Mouse (Mus musculus): ENCODE results near the gene Wasf3.
"Not testable (repeated sequence)": the region's sequence is repeated elsewhere in the genome, so short reads cannot be mapped to it uniquely, and the experiment has no call there.

The Wasf3 gene

GRCm38 (mm10) chr5:146442767-146443166 is 58.0 kb downstream of the Wasf3 start:
- DNase-seq (ENCODE audit: low spot score): no peak

GRCm38 (mm10) chr5:146446633-146447032 is 61.8 kb downstream of the Wasf3 start:
- DNase-seq (ENCODE audit: low spot score): no peak

- no peak for DNase-seq (ENCODE audit: low spot score)
Measured at GRCm38 (mm10) chr5:146451592-146452254, 66.9 kb downstream of the Wasf3 start.

GRCm38 (mm10) chr5:146453556-146453955 is 68.8 kb downstream of the Wasf3 start:
- DNase-seq (ENCODE audit: low spot score): no peak

GRCm38 (mm10) chr5:146461612-146462011 is 76.8 kb downstream of the Wasf3 start:
- no peak for DNase-seq (ENCODE audit: low spot score)

GRCm38 (mm10) chr5:146466663-146467062 is 81.9 kb downstream of the Wasf3 start:
- no peak for DNase-seq (ENCODE audit: low spot score)

- DNase-seq (ENCODE audit: low spot score): no peak
Measured at GRCm38 (mm10) chr5:146468311-146468710, 83.5 kb downstream of the Wasf3 start.

GRCm38 (mm10) chr5:146470821-146471220 is 86.0 kb downstream of the Wasf3 start:
- no peak for DNase-seq (ENCODE audit: low spot score)

GRCm38 (mm10) chr5:146471311-146471710 is 86.5 kb downstream of the Wasf3 start:
- no peak for DNase-seq (ENCODE audit: low spot score)

GRCm38 (mm10) chr5:146471821-146472220 is 87.0 kb downstream of the Wasf3 start:
- DNase-seq (ENCODE audit: low spot score): no peak

GRCm38 (mm10) chr5:146479564-146479963 is 94.8 kb downstream of the Wasf3 start:
- peak; percentile 15 for DNase-seq (ENCODE audit: low spot score)

GRCm38 (mm10) chr5:146481665-146482064 is 96.9 kb downstream of the Wasf3 start, which contains the start of gene Gm6408:
Gene Gm6408, plus strand, starts transcription at chr5:146481965.
- not testable (repeated sequence) for DNase-seq (ENCODE audit: low spot score)

- peak; percentile 12 for DNase-seq (ENCODE audit: low spot score)
Measured at GRCm38 (mm10) chr5:146488959-146489358, 104.2 kb downstream of the Wasf3 start.

GRCm38 (mm10) chr5:146491063-146491462 is 106.3 kb downstream of the Wasf3 start, which contains the start of gene Gm6370:
Gene Gm6370, plus strand, starts transcription at chr5:146491363.
- DNase-seq (ENCODE audit: low spot score): not testable (repeated sequence)

GRCm38 (mm10) chr5:146502099-146502498 is 117.3 kb downstream of the Wasf3 start, which contains the start of gene 4930449I24Rik:
Gene 4930449I24Rik, plus strand, starts transcription at chr5:146502399.
- DNase-seq (ENCODE audit: low spot score): not testable (repeated sequence)

GRCm38 (mm10) chr5:146513823-146514222 is 129.0 kb downstream of the Wasf3 start, which contains the start of gene Gm3402:
Gene Gm3402, plus strand, starts transcription at chr5:146514123.
- not testable (repeated sequence) for DNase-seq (ENCODE audit: low spot score)

All from ovary, postnatal 36 days (tissue).